Mouse (Mus musculus) hematopoietic stem cell, adult 5-6 weeks (primary cell): ENCODE results near the gene 1700022I11Rik. TPM values are rescaled to one million over a fixed set of nuclear protein-coding genes. Genes with fewer than 3 reads are reported as not detected.
A peak's percentile ranks its signal among the peaks of the same experiment; 100 is the strongest.

Experiments
- ATAC-seq, 2 experiments: fragments of 125-278 bp in 1 of 2; replicated peaks in 1 of 2; 2 replicates each; pipeline ENCODE4 v1.8.0; 2016 to 2017; ENCODE audit warnings: inconsistent platforms in 2 of 2, mild to moderate bottlenecking in 2 of 2, moderate number of reproducible peaks in 2 of 2, low read depth in 1 of 2, moderate TSS enrichment in 1 of 2; ENCODE audit not compliant: low FRiP score in 2 of 2, poor library complexity in 2 of 2, severe bottlenecking in 2 of 2, insufficient read depth in 1 of 2, low TSS enrichment in 1 of 2
- total RNA-seq: library from RNA; stranded (forward); fragments of 172-1452, 232-1000 nt; gene quantifications from 2 replicates; pipeline ENCODE4 v1.2.3, GENCODE M21; 2017

1700022I11Rik gene
- 2.6 TPM in 1 of 2 replicates, not detected in the other for total RNA-seq

GRCm38 (mm10) chr4:42969304-42969703 is at the start of gene 1700022I11Rik:
Gene 1700022I11Rik (plus strand): TSS chr4:42969604.
- no peak for ATAC-seq

DNA sequence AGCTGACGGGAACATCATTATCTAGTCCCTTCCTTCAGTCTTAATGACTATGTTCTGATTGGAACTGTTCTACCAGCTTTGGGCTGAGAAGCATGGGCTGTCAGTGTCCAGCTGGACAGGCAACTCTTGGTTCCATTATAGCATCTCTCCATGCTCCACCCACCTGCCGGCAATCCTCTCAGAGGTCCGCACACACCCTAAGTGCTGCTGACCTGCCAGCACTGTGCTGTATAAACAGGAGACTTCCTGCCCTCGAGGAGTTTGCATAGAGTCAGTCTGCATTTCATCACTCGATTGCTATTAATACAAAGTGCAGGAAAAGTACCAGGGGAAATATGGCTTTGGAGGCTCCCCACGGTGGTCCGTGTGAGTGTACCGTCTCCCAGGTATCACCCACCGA is 48.7 kb upstream of the 1700022I11Rik start:
- no peak for ATAC-seq

GRCm38 (mm10) chr4:42921536-42921935 is 47.9 kb upstream of the 1700022I11Rik start:
- ATAC-seq = no peak

DNA sequence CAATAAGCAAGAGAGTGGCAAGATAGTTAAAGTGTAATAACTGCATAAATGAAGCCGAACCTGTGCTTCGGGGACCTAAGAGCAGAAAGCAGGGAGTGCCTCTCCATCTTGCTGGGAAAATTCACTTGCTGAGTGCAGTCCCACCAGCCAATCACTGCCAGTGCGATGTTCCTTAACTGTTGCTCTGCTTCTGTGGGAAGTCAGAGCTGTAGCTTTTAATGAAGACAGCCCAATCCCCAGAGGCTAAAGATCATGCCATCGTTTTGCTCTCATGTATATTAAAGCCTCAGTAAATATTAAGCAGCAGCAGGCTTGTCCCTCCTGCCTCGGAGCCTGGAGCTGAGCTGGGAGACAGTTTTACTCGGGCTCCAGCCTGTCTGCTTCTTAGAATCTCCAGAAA is 47.3 kb upstream of the 1700022I11Rik start:
- no peak for ATAC-seq

- no peak for ATAC-seq
These were observed 46.9 kb upstream of the 1700022I11Rik start for GRCm38 (mm10) chr4:42922461-42922860.

DNA sequence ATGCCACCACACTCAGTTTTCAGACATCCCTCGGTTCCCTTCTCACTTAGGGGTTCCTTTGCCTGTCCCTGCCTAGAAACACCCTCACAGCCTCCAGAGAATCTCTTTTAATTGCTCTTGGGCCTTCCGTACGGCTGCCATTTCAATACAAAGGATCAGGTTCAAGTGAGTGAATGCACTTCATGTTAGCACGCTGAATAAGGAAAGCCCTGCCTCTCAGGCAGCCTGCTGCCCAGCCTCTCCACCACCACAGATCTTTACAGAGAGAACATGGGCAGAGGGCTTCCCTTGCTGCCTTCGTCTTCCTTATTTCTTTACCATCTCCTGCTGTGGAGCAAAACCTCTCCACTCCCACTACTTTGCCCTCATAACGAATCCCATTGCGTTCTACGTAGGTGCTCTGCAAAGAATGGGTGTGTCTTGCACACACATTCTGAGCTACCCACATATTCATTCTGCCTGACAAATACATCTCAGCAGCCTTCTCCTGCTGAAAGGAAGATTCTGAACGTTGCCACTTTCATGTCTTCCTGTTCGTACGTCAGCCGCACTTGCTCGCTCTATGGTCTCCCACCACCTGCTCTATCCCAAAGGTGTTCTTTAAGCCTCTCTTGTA is 45.2 kb upstream of the 1700022I11Rik start:
- no peak for ATAC-seq

DNA sequence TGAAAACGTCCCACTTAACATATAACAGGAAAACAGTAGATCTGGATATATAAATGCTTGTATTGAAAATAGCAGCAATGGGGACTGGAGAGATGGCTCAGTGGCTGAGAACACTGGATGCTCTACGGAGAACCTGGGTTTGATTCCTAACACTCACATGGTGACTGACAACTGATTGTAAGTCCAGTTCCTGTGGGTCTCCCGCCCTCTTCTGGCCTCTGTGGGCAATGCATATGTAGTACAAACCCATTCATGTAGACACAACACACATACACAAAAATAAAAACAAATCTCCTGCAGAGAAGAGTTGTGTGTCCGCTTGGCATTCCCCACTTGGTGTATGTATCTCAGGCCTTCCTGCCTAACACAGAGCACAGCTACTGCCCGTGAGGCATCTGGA is 41.2 kb upstream of the 1700022I11Rik start:
- no peak for ATAC-seq

GRCm38 (mm10) chr4:42928952-42929351 is 40.5 kb upstream of the 1700022I11Rik start:
- ATAC-seq = no peak

DNA sequence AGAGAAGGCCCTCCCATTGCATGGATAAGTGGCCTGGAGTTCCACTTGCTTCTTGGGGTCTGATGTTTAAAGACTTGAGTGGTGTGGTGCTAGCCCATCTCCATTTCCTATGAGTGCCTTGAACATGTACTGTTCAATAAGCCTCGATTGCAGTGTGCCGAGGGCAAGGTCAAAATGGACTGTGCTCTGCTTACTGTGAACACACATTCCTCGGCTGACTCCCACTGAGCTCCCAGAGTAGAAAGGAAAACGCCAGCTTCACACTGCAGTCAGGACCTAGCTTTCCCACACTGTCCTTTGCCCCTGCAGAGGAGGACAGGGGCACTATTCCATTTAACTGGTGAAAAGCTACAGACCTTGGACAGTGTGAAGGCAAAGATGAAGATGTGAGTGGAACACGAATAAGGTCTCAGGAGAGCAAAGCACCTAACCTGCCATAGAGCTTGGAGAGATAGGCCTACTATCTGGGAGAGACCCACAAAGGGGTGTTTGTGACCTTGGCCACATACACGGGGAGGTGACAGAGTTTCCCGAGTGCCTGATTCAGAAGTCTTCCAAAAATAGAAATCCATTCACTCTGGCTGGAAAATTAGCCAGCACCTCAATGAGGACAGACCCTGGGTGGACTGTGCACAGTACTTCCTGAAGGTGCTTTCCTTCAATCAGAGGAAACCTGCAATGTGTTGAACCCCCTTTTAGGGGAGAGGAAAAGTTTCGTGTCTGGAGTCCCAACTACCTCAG is 37.0 kb upstream of the 1700022I11Rik start:
- ATAC-seq = no peak

GRCm38 (mm10) chr4:42933630-42934029 is 35.8 kb upstream of the 1700022I11Rik start:
- peak; percentile 92 to 98 for ATAC-seq

GRCm38 (mm10) chr4:42941396-42941795 is 28.0 kb upstream of the 1700022I11Rik start:
- no peak for ATAC-seq

DNA sequence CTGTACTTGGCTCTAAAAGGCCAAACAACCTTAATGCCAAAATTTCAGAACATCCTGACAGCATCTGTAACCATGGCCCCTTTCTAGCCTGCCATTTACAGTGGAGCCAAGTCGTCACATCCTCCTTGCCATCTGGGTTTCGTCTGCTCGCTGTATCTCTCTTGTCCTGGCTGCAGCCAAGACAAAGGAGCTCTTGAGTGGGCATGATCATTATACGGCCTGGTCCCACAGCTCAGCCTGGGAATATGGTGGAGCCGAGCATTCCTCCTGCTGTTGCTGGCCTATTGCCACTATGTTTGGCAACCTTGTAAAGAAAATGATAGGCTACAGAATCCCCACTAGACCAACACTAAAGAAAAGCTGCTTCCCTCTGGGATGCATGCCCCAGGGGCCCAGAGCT is 26.1 kb upstream of the 1700022I11Rik start:
- ATAC-seq = no peak

GRCm38 (mm10) chr4:42944185-42944584 is 25.2 kb upstream of the 1700022I11Rik start:
- no peak for ATAC-seq

- no peak for ATAC-seq
These were observed 24.4 kb upstream of the 1700022I11Rik start for GRCm38 (mm10) chr4:42945043-42945442.

GRCm38 (mm10) chr4:42945445-42945844 is 24.0 kb upstream of the 1700022I11Rik start:
- ATAC-seq = no peak

DNA sequence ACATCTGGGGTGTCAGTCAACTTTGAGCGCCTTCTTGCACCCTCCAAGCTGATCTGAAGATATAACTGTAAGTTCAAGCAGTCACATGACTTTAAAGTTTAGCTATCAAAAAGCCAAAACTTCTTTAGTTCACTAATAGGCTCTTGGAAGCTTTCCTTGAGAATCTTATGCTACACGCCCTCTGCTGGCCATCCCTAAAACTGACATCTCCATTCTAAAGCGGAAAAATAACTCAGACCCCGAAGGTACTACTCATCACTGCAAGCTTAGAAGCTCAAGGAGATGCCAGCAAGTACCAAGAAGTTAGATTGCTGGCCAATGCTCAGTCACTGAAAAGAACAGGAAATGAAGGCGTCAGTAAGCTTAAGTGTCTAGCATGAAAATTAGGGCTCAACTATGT is 23.5 kb upstream of the 1700022I11Rik start:
- no peak for ATAC-seq

DNA sequence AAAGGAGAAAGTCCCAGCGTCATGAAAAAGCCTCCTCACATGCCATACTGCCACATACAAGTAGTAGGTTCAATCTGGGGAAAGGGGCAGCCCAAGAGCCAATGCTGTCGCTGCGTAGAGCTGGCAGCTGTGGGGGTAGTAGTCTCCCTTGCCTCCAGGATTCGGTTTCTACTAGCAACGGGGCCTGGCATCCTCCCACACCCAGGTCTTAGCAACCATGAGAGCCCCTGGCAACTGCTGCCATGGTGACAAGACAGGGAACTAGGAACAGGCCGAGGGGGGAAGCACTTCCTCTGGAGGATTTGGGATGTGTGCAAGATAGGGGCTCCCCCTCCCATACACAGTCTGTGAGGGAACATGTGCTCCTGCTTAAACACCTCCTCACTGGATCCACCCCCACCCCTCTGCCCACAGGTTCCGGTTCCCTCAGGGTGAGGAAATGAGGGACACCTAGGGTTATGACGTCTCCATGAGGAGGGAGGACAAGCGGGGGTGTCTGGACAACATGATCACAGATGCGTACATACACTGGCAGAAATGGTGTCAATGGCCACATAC is 22.6 kb upstream of the 1700022I11Rik start:
- ATAC-seq = no peak

- no peak for ATAC-seq
These were observed 20.9 kb upstream of the 1700022I11Rik start for GRCm38 (mm10) chr4:42948527-42948926.
